Mouse (Mus musculus) heart, adult 18-20 months (tissue): ENCODE results near the gene Rrn3. TPM values are rescaled to one million over a fixed set of nuclear protein-coding genes. Genes with fewer than 3 reads are reported as not detected.

Experiments used
- DNase-seq, 2 experiments: peaks; one replicate each; pipeline ENCODE4 v3.0.0; 2021 to 2022; ENCODE audit warnings: mixed read lengths in 1 of 2
- microRNA-seq, 2 experiments: library from miRNA; unstranded; fragments of <30 nt; microRNA quantifications; one replicate each; pipeline ENCODE4 v1.2.0; 2022
- total RNA-seq, 2 experiments: library from RNA; stranded (reverse); gene quantifications; 2 replicates each; pipeline ENCODE4 v1.2.3; 2021

Gene Rrn3
- total RNA-seq, 2 experiments from 2014 or later = 40.7 to 40.9 TPM

DNA sequence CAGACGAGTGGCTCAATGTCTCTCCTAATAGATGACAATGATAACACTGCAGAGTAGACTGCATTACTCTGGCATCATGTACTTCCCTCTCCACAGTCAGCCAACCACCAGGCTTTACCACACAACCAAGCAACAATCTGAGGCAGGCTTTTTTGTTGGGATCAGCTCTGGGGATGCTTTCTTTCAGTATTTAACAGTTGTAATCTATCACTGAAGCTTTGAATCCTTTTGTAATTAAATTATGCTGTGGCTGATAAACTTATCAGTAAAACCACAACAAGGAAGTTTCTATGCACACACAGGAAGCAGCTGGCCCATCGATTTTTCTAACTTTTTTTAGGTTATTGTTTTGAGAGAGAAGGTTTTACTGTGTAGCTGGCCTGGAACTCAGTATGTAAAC is 67.8 kb downstream of the Rrn3 start:
- DNase-seq = no peak

DNA sequence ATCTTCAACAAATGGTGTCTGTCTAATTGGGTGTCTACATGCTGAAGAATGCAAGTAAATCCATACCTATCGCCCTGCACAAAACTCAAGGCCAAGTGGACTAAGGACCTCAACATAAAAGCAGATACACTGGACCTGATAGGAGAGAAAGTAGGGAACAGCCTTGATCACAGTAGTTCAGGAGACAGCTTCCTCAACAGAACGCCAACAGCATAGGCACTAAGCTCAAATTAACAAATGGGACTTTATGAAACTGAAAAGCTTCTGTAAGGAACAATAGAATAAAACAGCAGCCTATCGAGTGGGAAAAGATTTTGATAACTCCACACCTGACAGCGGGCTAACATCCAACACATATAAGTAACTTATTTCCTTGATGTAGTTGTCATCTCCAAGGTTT is 70.9 kb downstream of the Rrn3 start:
- no peak for DNase-seq

DNA sequence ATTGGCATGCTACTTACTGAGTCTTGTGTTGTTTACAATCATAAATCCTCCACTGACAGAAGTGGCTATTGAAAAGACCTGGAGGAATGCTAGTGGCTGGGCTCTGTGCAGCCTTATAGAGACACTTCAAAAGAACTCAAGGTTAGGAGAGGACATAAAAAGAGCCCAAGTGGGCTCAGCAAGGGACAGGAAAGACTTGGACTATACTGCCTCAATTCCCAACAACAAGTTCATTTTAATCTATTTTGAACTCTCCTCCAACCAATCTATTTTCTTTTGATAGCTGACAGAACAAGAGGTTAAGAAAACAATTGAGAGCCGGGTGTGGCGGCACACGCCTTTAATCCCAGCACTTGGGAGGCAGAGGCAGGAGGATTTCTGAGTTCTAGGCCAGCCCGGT is 73.4 kb downstream of the Rrn3 start:
- DNase-seq = no peak

Small RNA genes within 50 kb of the gene (microRNA-seq; reads per million reads assigned to microRNA genes)
- 0 reads per million in 2 experiments for gene Gm27734

Other genes with a start within 250 kb of the Rrn3 start
- 10 to 100 TPM in 1 of 2 experiments, 1 to 10 TPM in 1; 9.0 to 10.1 TPM for gene Parn, start 112.5 kb upstream of the Rrn3 start, total RNA-seq
- 10 to 100 TPM; 46.5 to 47.0 TPM for gene Bfar, start 108.8 kb upstream of the Rrn3 start, total RNA-seq
- gene 3110001I22Rik, start 108.8 kb upstream of the Rrn3 start, total RNA-seq = 1 to 10 TPM; 2.5 to 3.8 TPM
- gene Pla2g10, start 49.7 kb upstream of the Rrn3 start, total RNA-seq = not detected
- gene Ntan1, start 38.1 kb downstream of the Rrn3 start, total RNA-seq = 10 to 100 TPM; 44.7 to 47.2 TPM
- gene Pdxdc1, start 122.4 kb downstream of the Rrn3 start, total RNA-seq = 10 to 100 TPM; 75.0 to 77.9 TPM
- gene Mpv17l, start 122.5 kb downstream of the Rrn3 start, total RNA-seq = 1 to 10 TPM; 1.5 to 1.8 TPM
- gene 2900011O08Rik, start 205.9 kb downstream of the Rrn3 start, total RNA-seq = not detected
- gene Ifitm7, start 206.2 kb downstream of the Rrn3 start, total RNA-seq = not detected